Mouse (Mus musculus) MEL (cell line): ENCODE measurements at regions not wholly inside any gene's neighbourhood (a gene's known extent, or its start where the extent isn't known, plus 50 kb on each side); places are given as distances from the start of the nearest gene placed in this dataset.

Source experiments
- CTCF ChIP-seq, 3 experiments: IDR thresholded peaks in 2 of 3; conservative IDR thresholded peaks in 1 of 3; 2 replicates each; pipeline ENCODE4 v1.5.1; 2011 to 2012; ENCODE audit warnings: low read length in 3 of 3, low read depth in 2 of 3, mild to moderate bottlenecking in 2 of 3, improper control_type of control experiment in 1 of 3, inconsistent platforms in 1 of 3, mixed read lengths in 1 of 3, moderate library complexity in 1 of 3; ENCODE audit not compliant: control insufficient read depth in 1 of 3, insufficient read depth in 1 of 3, poor library complexity in 1 of 3, severe bottlenecking in 1 of 3
- EP300 ChIP-seq, 2 experiments: IDR thresholded peaks; 2 replicates each; pipeline ENCODE4 v1.6.1; 2011; ENCODE audit warnings: improper control_type of control experiment in 2 of 2, low read length in 2 of 2, low read depth in 1 of 2, mild to moderate bottlenecking in 1 of 2
- MAFK ChIP-seq: IDR thresholded peaks from 2 replicates; pipeline ENCODE4 v1.6.1; 2011; ENCODE audit warnings: low read depth, mild to moderate bottlenecking, low read length, improper control_type of control experiment, borderline replicate concordance
- MXI1 ChIP-seq: IDR thresholded peaks from 2 replicates; pipeline ENCODE4 v1.6.1; 2011; ENCODE audit warnings: mild to moderate bottlenecking, low read depth, low read length, improper control_type of control experiment
- POLR2A ChIP-seq, 2 experiments: IDR thresholded peaks; 2 replicates each; pipeline ENCODE4 v1.6.1; 2011 to 2012; ENCODE audit warnings: low read length in 2 of 2, mild to moderate bottlenecking in 2 of 2, control low read depth in 1 of 2, improper control_type of control experiment in 1 of 2, low read depth in 1 of 2, moderate library complexity in 1 of 2; ENCODE audit not compliant: control insufficient read depth in 1 of 2, insufficient read depth in 1 of 2, poor library complexity in 1 of 2
- POLR2AphosphoS2 ChIP-seq: IDR thresholded peaks from 2 replicates; pipeline ENCODE4 v1.6.1; 2011; ENCODE audit warnings: low read length, improper control_type of control experiment
- TBP ChIP-seq: IDR thresholded peaks from 2 replicates; pipeline ENCODE4 v1.8.0; 2011; ENCODE audit warnings: low read depth, low read length, improper control_type of control experiment
- TCF12 ChIP-seq: IDR thresholded peaks from 2 replicates; pipeline ENCODE4 v1.6.1; 2014; ENCODE audit warnings: low read depth, mild to moderate bottlenecking, inconsistent platforms, low read length, improper control_type of control experiment, moderate library complexity
- USF2 ChIP-seq, 2 experiments: IDR thresholded peaks; 2 replicates each; pipeline ENCODE4 v1.6.1; 2011 to 2012; ENCODE audit warnings: improper control_type of control experiment in 2 of 2, low read length in 2 of 2, borderline replicate concordance in 1 of 2, inconsistent platforms in 1 of 2, low read depth in 1 of 2, mild to moderate bottlenecking in 1 of 2; ENCODE audit not compliant: insufficient read depth in 1 of 2

DNA sequence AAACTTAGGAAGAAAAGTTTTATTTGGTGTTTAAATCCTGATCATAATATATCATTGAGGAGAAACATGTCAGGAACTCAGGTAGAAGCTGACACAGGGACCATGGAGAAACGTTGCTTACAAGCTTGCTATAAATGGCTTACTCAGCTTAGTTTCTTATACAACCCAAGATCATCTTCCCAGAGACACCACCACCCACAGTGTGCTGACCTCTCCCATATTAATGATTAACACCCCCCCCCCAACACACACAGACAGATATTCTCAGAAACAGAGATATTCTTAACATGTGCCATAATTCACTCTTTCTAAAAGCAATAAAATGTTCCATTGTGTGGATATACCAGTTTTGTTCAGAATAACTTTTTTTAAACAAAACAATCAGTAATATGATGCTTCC lies 230.7 kb upstream of the Gm37988 start:
- no peak for TF ChIP-seq USF2 (IDR thresholded peaks at IDR 0.05; ENCODE audit: borderline replicate concordance in 1 of 2, insufficient read depth in 1 of 2, low read depth in 1 of 2, low read length in 2 of 2)
- TF ChIP-seq TCF12, result no peak
- no peak for TF ChIP-seq MXI1
- no peak for TF ChIP-seq POLR2A (IDR thresholded peaks at IDR 0.05; ENCODE audit: control insufficient read depth in 1 of 2, insufficient read depth in 1 of 2, low read depth in 1 of 2, low read length in 2 of 2, poor library complexity in 1 of 2)
- no peak for TF ChIP-seq TBP
- no peak for TF ChIP-seq EP300 (IDR thresholded peaks at IDR 0.05; ENCODE audit: low read depth in 1 of 2, low read length in 2 of 2)
- TF ChIP-seq CTCF (IDR thresholded peaks at IDR 0.05 in 2 of 3, conservative IDR thresholded peaks at IDR 0.05 in 1 of 3; ENCODE audit: control insufficient read depth in 1 of 3, insufficient read depth in 1 of 3, low read depth in 2 of 3, low read length in 3 of 3, poor library complexity in 1 of 3, severe bottlenecking in 1 of 3), result no peak
- no peak for TF ChIP-seq MAFK
- no peak for TF ChIP-seq POLR2AphosphoS2
